ENCODE assay signal across 13 mouse cellular contexts in the genomic region with DNA sequence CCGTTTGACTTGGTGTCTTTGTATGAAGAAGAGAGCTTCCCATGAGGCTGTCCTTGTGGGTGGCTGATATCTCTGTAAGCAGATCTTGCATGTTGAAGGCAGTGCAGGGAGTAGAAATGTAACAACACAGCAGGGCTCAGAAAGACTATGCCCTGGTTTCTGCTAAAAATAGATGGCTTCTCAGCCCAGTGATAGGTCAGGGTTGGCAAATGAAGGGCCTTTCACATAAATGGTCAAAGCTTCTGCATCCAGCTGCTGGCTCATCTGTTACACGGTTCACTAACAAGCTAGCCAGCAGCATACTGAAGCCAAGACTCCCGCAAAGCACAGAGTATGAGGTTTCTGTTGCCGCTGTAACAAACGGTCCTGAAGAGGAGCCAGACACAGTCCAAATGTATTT.
"Had no signal": no experiment of that assay in that cellular context is flagged by ENCODE, and none has a peak within 500 bp of the region (broad histone marks: within the 10 kb centered on the region; RNA-seq: fewer than 3 reads in every experiment).

No protein-coding gene starts in this region.

- H3K36me3 ChIP-seq: limb, embryonic 15.5 days; liver, embryonic 12.5 days; midbrain, embryonic 10.5 days; neural tube, embryonic 15.5 days had no signal

- H3K4me1 ChIP-seq: liver, embryonic 12.5 days had no signal

- H3K9me3 ChIP-seq: limb, embryonic 15.5 days; liver, embryonic 12.5 days; midbrain, embryonic 10.5 days; neural tube, embryonic 15.5 days had no signal

- H3K4me2 ChIP-seq: limb, embryonic 15.5 days; liver, embryonic 12.5 days; lung, embryonic 14.5 days had no signal

- H3K9ac ChIP-seq: limb, embryonic 15.5 days; liver, embryonic 12.5 days; lung, embryonic 14.5 days; neural tube, embryonic 15.5 days had no signal

- H3K27ac ChIP-seq: kidney, postnatal 0 days; limb, embryonic 15.5 days; liver, embryonic 12.5 days; neural tube, embryonic 15.5 days had no signal

- H3K4me3 ChIP-seq: limb, embryonic 15.5 days; liver, embryonic 12.5 days; midbrain, embryonic 10.5 days; myocyte; neural tube, embryonic 15.5 days had no signal

- H3K27me3 ChIP-seq: limb, embryonic 15.5 days; neural tube, embryonic 15.5 days had no signal

- DNase-seq: kidney, postnatal 36 days; lung, embryonic 14.5 days; lung, postnatal 10 days; lung, postnatal 4 days; midbrain, embryonic 14.5 days; right cerebral cortex, postnatal 4 days; thymus, postnatal 36 days had no signal
